Mouse (Mus musculus): ENCODE results near the gene Cnksr2.

DNA sequence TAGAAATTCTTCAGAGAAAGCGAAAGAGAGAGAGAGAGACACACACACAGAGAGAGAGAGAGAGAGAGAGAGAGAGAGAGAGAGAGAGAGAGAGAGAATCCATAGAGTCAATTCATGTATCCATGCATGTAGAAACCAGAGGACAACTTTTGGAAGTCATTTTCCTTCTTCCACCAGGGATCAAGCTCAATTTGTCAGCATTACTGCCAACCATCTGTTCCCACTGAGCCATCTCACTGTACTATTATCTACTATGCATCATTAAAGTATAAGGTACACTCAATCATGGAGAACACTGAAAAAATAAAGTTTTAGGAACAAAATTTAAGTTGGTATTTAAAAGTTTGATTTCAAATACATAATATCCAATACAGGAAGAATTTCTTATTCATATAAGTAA is 93.8 kb downstream of the Cnksr2 start:
- TF ChIP-seq GATA1 (IDR thresholded peaks at IDR 0.05; ENCODE audit: low read length) (no peak), TAL1 (IDR thresholded peaks at IDR 0.05; ENCODE audit: low read length) (no peak)
